ENCODE assay signal across 8 mouse cellular contexts in genomic region chr3:32615376-32615775, GRCm38 (mm10). TPM values are rescaled to one million over a fixed set of nuclear protein-coding genes. Genes with fewer than 3 reads are reported as not detected.
DNase-seq lines count a peak whose midpoint lies in the region; ATAC-seq and TF ChIP-seq lines count a peak whose summit lies in the region.

No protein-coding gene starts in this region.

- H3K4me3 ChIP-seq in liver, adult 2 months (ENCODE audit: insufficient read depth, low read depth, low read length), result peak overlapping the region; percentile 53; the same call in 1 of the 2 replicates
- H3K4me3 ChIP-seq in embryonic facial prominence, embryonic 14.5 days (ENCODE audit: low read depth, low read length), result peak overlapping the region; percentile 61
- peak overlapping the region; percentile 85; the same call in 1 of the 2 replicates for H3K4me3 ChIP-seq in limb, embryonic 10.5 days
- peak overlapping the region; percentile 67 for H3K4me3 ChIP-seq in neural tube, embryonic 15.5 days (replicated peaks)

- no peak overlapping the region for H3K9ac ChIP-seq in liver, adult 2 months (ENCODE audit: low read depth, low read length)
- H3K9ac ChIP-seq in embryonic facial prominence, embryonic 14.5 days (ENCODE audit: low read depth, low read length), result peak overlapping the region; percentile 77; the same call in 1 of the 2 replicates
- H3K9ac ChIP-seq in neural tube, embryonic 15.5 days (replicated peaks), result peak overlapping the region; percentile 67; the same call in 1 of the 2 replicates

- H3K79me2 ChIP-seq in liver, adult 2 months (ENCODE audit: control insufficient read depth, insufficient read depth, low read length), result no peaks in the 10 kb centered on the region

- DNase-seq in liver, adult 2 months (ENCODE audit: extremely low read depth, low read depth, low spot score), result peak; percentile 1
- DNase-seq in liver, result no peak
- peak; percentile 48 for DNase-seq in embryonic facial prominence, embryonic 14.5 days (ENCODE audit: low spot score)
- no peak for DNase-seq in limb, embryonic 10.5 days (ENCODE audit: low spot score)
- DNase-seq in testis, postnatal 10 days (ENCODE audit: low spot score), result no peak
- no peak for DNase-seq in left cerebral cortex, adult 18-20 months (ENCODE audit: low spot score in 2 of 2)
- DNase-seq in thymus, postnatal 14 days, result no peak

- no peak for ATAC-seq in embryonic facial prominence, embryonic 14.5 days (ENCODE audit: low read depth)
- ATAC-seq in neural tube, embryonic 15.5 days (ENCODE audit: low FRiP score), result no peak

- H3K4me1 ChIP-seq in liver, adult 2 months (ENCODE audit: control insufficient read depth, insufficient read depth, low read length), result no peaks in the 10 kb centered on the region
- H3K4me1 ChIP-seq in embryonic facial prominence, embryonic 14.5 days (ENCODE audit: control insufficient read depth, insufficient read depth, low read length), result 0 out of 2 replicates have a peak, but pooled peaks cover 4% of the 10 kb centered on the region
- peaks cover 10% of the 10 kb centered on the region for H3K4me1 ChIP-seq in limb, embryonic 10.5 days
- H3K4me1 ChIP-seq in neural tube, embryonic 15.5 days, result peaks cover 33% of the 10 kb centered on the region

- peaks cover 4% of the 10 kb centered on the region; the same call in 1 of the 2 replicates for H3K27me3 ChIP-seq in liver, adult 2 months (ENCODE audit: control insufficient read depth, insufficient read depth, low read length)
- no peaks in the 10 kb centered on the region for H3K27me3 ChIP-seq in embryonic facial prominence, embryonic 14.5 days (replicated peaks; ENCODE audit: control insufficient read depth, insufficient read depth, low read length)
- H3K27me3 ChIP-seq in limb, embryonic 10.5 days (ENCODE audit: low read depth, poor library complexity, severe bottlenecking), result 0 out of 2 replicates have a peak, but pooled peaks cover 4% of the 10 kb centered on the region
- H3K27me3 ChIP-seq in neural tube, embryonic 15.5 days (replicated peaks), result no peaks in the 10 kb centered on the region

- 67% methylated on average over 5 of the region's 5 CpGs for WGBS in liver, adult 2 months
- 36% methylated on average over 5 of the region's 5 CpGs for WGBS in embryonic facial prominence, embryonic 14.5 days
- WGBS in limb, embryonic 10.5 days, result 85% methylated on average over 5 of the region's 5 CpGs
- WGBS in neural tube, embryonic 15.5 days, result 66% methylated on average over 5 of the region's 5 CpGs

- H3K36me3 ChIP-seq in liver, adult 2 months (ENCODE audit: control insufficient read depth, insufficient read depth, low read length), result no peaks in the 10 kb centered on the region
- H3K36me3 ChIP-seq in embryonic facial prominence, embryonic 14.5 days (ENCODE audit: control insufficient read depth, insufficient read depth, low read length), result 0 out of 2 replicates have a peak, but pooled peaks cover 4% of the 10 kb centered on the region
- 0 out of 2 replicates have a peak, but pooled peaks cover 6% of the 10 kb centered on the region for H3K36me3 ChIP-seq in limb, embryonic 10.5 days
- no peaks in the 10 kb centered on the region for H3K36me3 ChIP-seq in neural tube, embryonic 15.5 days

- H3K9me3 ChIP-seq in embryonic facial prominence, embryonic 14.5 days (ENCODE audit: control insufficient read depth, low read length), result no peaks in the 10 kb centered on the region
- no peaks in the 10 kb centered on the region for H3K9me3 ChIP-seq in limb, embryonic 10.5 days (replicated peaks)
- no peaks in the 10 kb centered on the region for H3K9me3 ChIP-seq in neural tube, embryonic 15.5 days (replicated peaks)

- TF ChIP-seq POLR2A in liver, adult 2 months (IDR thresholded peaks at IDR 0.05; ENCODE audit: extremely low read depth, insufficient read depth, low read length), result no peak

- TF ChIP-seq CTCF in liver, adult 2 months (IDR thresholded peaks at IDR 0.05; ENCODE audit: low read depth, low read length), result no peak

- H3K27ac ChIP-seq in liver, adult 2 months (replicated peaks; ENCODE audit: insufficient read depth, low read depth, low read length), result no peak overlapping the region
- H3K27ac ChIP-seq in embryonic facial prominence, embryonic 14.5 days (replicated peaks; ENCODE audit: low read depth, low read length), result peak overlapping the region; percentile 15; the same call in 1 of the 2 replicates
- H3K27ac ChIP-seq in limb, embryonic 10.5 days, result no peak overlapping the region
- no peak overlapping the region for H3K27ac ChIP-seq in neural tube, embryonic 15.5 days (replicated peaks)

- peak overlapping the region; percentile 60 for H3K4me2 ChIP-seq in embryonic facial prominence, embryonic 14.5 days (ENCODE audit: low read depth, low read length)
- peak overlapping the region; percentile 62 for H3K4me2 ChIP-seq in neural tube, embryonic 15.5 days

RNA-seq across cellular contexts. Expression of gene Gnb4, which starts 1.0 kb away (rescaled TPM):
- total RNA-seq in liver, adult 2 months (2014; rRNA removed), result 1.9 TPM in 2 replicates
- 2.2 and 2.3 TPM in 2 replicates for polyA plus RNA-seq in liver, adult 2 months (2012; rRNA removed)
- 85.0 and 88.0 TPM in 2 replicates for polyA plus RNA-seq in embryonic facial prominence, embryonic 14.5 days (2014; fragmentation: Nextera tagmentation; extraction: Ambion mirVana)
- polyA plus RNA-seq in limb, embryonic 10.5 days (2016; fragmentation: Nextera tagmentation; extraction: Ambion mirVana), result 35.1 and 35.9 TPM in 2 replicates
- polyA plus RNA-seq in neural tube, embryonic 15.5 days (2015; fragmentation: Nextera tagmentation; extraction: Ambion mirVana), result 101 and 106 TPM in 2 replicates
- total RNA-seq in left cerebral cortex, adult 18-20 months (2021), result 10 to 100 TPM; 29.2 to 31.4 TPM

Comparison
In these comparisons a context has a peak if more than half of its experiments do, and no peak if none do; other contexts are left out.
1. DNase-seq: peak in liver, adult 2 months (single experiment) and embryonic facial prominence, embryonic 14.5 days (single experiment); none in liver (single experiment), limb, embryonic 10.5 days (single experiment), testis, postnatal 10 days (single experiment), left cerebral cortex, adult 18-20 months (0 of 2) and thymus, postnatal 14 days (single experiment).
2. RNA of gene Gnb4, which starts 1.0 kb away (polyA plus RNA-seq): 101 to 106 TPM in neural tube, embryonic 15.5 days, 85.0 to 88.0 TPM in embryonic facial prominence, embryonic 14.5 days and 35.1 to 35.9 TPM in limb, embryonic 10.5 days; 2.2 to 2.3 TPM in liver, adult 2 months; every median in the first group is over 10 times any median in the second.
3. Peak in every context shown above with its lines, with median percentiles within 50 percentile points of each other: H3K4me3 ChIP-seq.